Mouse (Mus musculus): ENCODE measurements around the gene Capzb. TPM values are rescaled to one million over a fixed set of nuclear protein-coding genes. Genes with fewer than 3 reads are reported as not detected.

Capzb gene
- polyA plus RNA-seq (2017; shearing (Covaris generic)), result 518 TPM

DNA sequence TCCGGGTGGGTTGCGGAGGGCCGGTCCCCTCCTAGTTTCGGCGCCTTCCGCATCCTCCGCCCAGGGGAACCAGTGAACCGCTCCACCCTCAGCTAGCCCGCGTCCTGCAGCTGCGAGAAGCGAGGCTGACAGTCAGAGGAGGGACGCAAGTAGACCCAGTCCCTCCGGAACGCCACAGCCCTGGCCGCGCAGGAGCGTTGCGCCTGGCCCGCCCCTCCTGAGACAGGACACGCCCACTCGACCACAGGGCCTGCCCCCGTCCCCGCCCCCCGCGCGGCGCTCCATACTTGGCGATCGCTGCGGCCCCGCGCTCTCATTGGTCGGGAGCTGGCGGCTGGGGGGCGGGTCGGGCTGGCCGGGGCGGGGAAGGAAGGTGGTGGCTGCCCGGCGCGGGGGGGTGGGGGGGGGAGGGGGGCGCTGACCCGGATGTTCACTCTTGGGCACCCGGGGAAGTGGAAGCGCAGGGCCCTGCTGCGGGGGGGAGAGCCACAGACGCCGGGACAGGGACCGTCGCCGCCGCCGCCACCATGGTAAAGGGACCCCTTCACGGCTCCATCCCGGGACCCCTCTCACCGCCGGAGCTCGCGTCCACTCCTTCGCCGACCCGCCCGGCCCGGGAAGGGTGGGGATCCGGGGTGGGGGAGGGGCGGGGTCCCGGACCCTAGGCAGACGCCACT is at the start of gene Capzb:
Gene Capzb, plus strand, starts transcription at position 401 of the 677 bp plus-strand sequence.

DNA sequence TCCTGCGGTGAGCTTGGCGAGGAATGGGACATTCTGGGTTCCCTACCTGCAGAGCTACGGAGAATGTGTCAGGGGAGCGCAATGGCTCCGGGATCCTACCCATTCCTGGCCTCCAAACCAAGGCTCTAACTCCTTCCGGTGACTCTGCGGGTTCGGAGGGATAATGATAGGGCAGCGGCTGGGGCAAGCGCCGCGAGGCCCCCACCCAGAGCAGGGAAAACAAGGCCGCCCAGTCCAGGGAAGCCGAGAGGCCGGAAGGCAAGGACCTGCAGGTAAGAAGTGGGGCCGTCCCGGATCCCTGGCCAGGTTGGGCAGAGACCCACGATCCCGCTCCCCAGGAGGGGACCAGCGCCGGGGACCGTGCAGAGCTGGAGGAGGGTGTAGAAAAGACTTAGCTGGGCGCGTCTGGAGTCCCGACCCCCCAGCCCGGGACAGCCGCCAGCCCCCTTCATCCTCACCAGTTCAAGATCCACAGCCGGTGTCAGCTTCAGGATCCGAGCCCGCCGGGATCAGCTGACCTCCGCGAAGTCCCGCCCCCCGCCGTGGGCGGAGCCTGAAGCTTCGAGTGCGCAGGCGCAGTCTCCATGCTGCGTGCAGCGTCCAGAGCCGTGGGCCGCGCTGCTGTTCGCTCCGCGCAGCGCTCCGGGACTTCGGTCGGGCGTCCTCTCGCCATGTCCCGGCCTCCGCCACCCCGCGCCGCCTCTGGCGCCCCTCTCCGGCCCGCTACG is 117.6 kb downstream of the Capzb start, which contains the start of the genes Pqlc2 and Akr7a5:
Gene Pqlc2, minus strand, starts transcription at position 538 of the 728 bp plus-strand sequence.
Gene Akr7a5, plus strand, starts transcription at position 574 of the 728 bp plus-strand sequence.

Other genes with a start within 250 kb of the Capzb start
- gene Rnf186, start 225.8 kb upstream of the Capzb start, polyA plus RNA-seq (2017; shearing (Covaris generic)), result not detected
- 31.1 TPM for gene Tmco4, start 220.0 kb upstream of the Capzb start, polyA plus RNA-seq (2017; shearing (Covaris generic))
- gene Htr6, start 117.3 kb upstream of the Capzb start, polyA plus RNA-seq (2017; shearing (Covaris generic)), result not detected
- not detected for gene Nbl1, start 99.9 kb upstream of the Capzb start, polyA plus RNA-seq (2017; shearing (Covaris generic))
- gene Minos1, start 61.8 kb upstream of the Capzb start, polyA plus RNA-seq (2017; shearing (Covaris generic)), result 261 TPM
- gene Pqlc2, start 117.8 kb downstream of the Capzb start, polyA plus RNA-seq (2017; shearing (Covaris generic)), result 6.7 TPM
- 23.2 TPM for gene Akr7a5, start 117.8 kb downstream of the Capzb start, polyA plus RNA-seq (2017; shearing (Covaris generic))
- gene Mrto4, start 159.7 kb downstream of the Capzb start, polyA plus RNA-seq (2017; shearing (Covaris generic)), result 66.8 TPM
- 37.6 TPM for gene Emc1, start 159.7 kb downstream of the Capzb start, polyA plus RNA-seq (2017; shearing (Covaris generic))
- gene Ubr4, start 159.7 kb downstream of the Capzb start, polyA plus RNA-seq (2017; shearing (Covaris generic)), result 70.6 TPM

Data from effector memory CD4-positive, alpha-beta T cell, adult 5 months (primary cell).